Comparison of ENCODE assay signal across 8 mouse cellular contexts in genomic region chr4:141545071-141545742, GRCm38 (mm10). TPM values are rescaled to one million over a fixed set of nuclear protein-coding genes. Genes with fewer than 3 reads are reported as not detected.
DNase-seq lines count a peak whose midpoint lies in the region.

No protein-coding gene starts in this region.

- H3K4me3 ChIP-seq in hindbrain, embryonic 10.5 days: peak overlapping the region; percentile 77

- H3K9me3 ChIP-seq in hindbrain, embryonic 10.5 days: no peaks in the 10 kb centered on the region

- peaks cover 51% of the 10 kb centered on the region for H3K4me1 ChIP-seq in hindbrain, embryonic 10.5 days (replicated peaks)

- no peaks in the 10 kb centered on the region for H3K27me3 ChIP-seq in hindbrain, embryonic 10.5 days (ENCODE audit: insufficient read depth, poor library complexity, severe bottlenecking)

- peak overlapping the region; percentile 99 for H3K27ac ChIP-seq in hindbrain, embryonic 10.5 days

- peak; percentile 87 for DNase-seq in R1 (ENCODE audit: low read depth, low spot score)
- DNase-seq in cerebellum, postnatal 10 days: peak; percentile 84 to 85
- DNase-seq in frontal cortex, postnatal 10 days (ENCODE audit: low spot score in 2 of 2): peak; percentile 59 to 63
- DNase-seq in hindbrain, embryonic 10.5 days (ENCODE audit: low spot score): peak; percentile 60
- DNase-seq in layer of hippocampus, postnatal 25 days (ENCODE audit: extremely low spot score in 1 of 2, low spot score in 1 of 2): peak; percentile 40 to 42
- peak; percentile 82 for DNase-seq in lung, postnatal 25 days (ENCODE audit: low spot score)
- DNase-seq in right cerebral cortex, adult 2 months (ENCODE audit: low spot score in 2 of 2): peak; percentile 49 to 52
- DNase-seq in urinary bladder, postnatal 14 days (ENCODE audit: low spot score): peak; percentile 73

- WGBS in hindbrain, embryonic 10.5 days: under 1% methylated on average over 45 of the region's 45 CpGs

- H3K36me3 ChIP-seq in hindbrain, embryonic 10.5 days: no peaks in the 10 kb centered on the region

RNA-seq across cellular contexts. Expression of gene Spen, which starts 6.8 kb away (rescaled TPM):
- 12.8 and 14.2 TPM in 2 replicates for polyA plus RNA-seq in hindbrain, embryonic 10.5 days (2016; fragmentation: Nextera tagmentation; extraction: Ambion mirVana)
- 10 to 100 TPM; 51.6 to 67.6 TPM for total RNA-seq in layer of hippocampus, postnatal 25 days (2021)

Comparison
In these comparisons a context has a peak if more than half of its experiments do, and no peak if none do; other contexts are left out.
1. Peak in every context shown above with its lines: DNase-seq, H3K4me3 ChIP-seq and H3K27ac ChIP-seq.